Mouse (Mus musculus): ENCODE results near the gene Itpkb. TPM values are rescaled to one million over a fixed set of nuclear protein-coding genes. Genes with fewer than 3 reads are reported as not detected.

The Itpkb gene
- total RNA-seq, 2 experiments from 2014 or later: 15.9 to 17.7 TPM

- no peak for DNase-seq (ENCODE audit: low spot score in 2 of 2)
These were observed 61.3 kb downstream of the Itpkb start for GRCm38 (mm10) chr1:180391575-180391945.

GRCm38 (mm10) chr1:180392137-180392798, 62.0 kb downstream of the Itpkb start:
- no peak for DNase-seq (ENCODE audit: low spot score in 2 of 2)

- no peak for DNase-seq (ENCODE audit: low spot score in 2 of 2)
These were observed 62.9 kb downstream of the Itpkb start for GRCm38 (mm10) chr1:180393017-180393797.

GRCm38 (mm10) chr1:180393873-180394272, 63.6 kb downstream of the Itpkb start:
- no peak for DNase-seq (ENCODE audit: low spot score in 2 of 2)

GRCm38 (mm10) chr1:180397734-180398133, 67.4 kb downstream of the Itpkb start:
- no peak for DNase-seq (ENCODE audit: low spot score in 2 of 2)

- no peak for DNase-seq (ENCODE audit: low spot score in 2 of 2)
These were observed 68.2 kb downstream of the Itpkb start for GRCm38 (mm10) chr1:180398446-180398845.

- DNase-seq (ENCODE audit: low spot score in 2 of 2): no peak
These were observed 70.6 kb downstream of the Itpkb start for GRCm38 (mm10) chr1:180400691-180401455.

GRCm38 (mm10) chr1:180401725-180402124, 71.4 kb downstream of the Itpkb start:
- no peak for DNase-seq (ENCODE audit: low spot score in 2 of 2)

GRCm38 (mm10) chr1:180402481-180403081, 72.3 kb downstream of the Itpkb start:
- no peak for DNase-seq (ENCODE audit: low spot score in 2 of 2)

- DNase-seq (ENCODE audit: low spot score in 2 of 2): no peak
These were observed 73.0 kb downstream of the Itpkb start for GRCm38 (mm10) chr1:180403357-180403693.

- no peak for DNase-seq (ENCODE audit: low spot score in 2 of 2)
These were observed 73.7 kb downstream of the Itpkb start for GRCm38 (mm10) chr1:180403694-180404606.

- no peak for DNase-seq (ENCODE audit: low spot score in 2 of 2)
These were observed 74.4 kb downstream of the Itpkb start for GRCm38 (mm10) chr1:180404706-180405105.

- DNase-seq (ENCODE audit: low spot score in 2 of 2): no peak
These were observed 75.5 kb downstream of the Itpkb start for GRCm38 (mm10) chr1:180405576-180406335.

GRCm38 (mm10) chr1:180406336-180407035, 76.2 kb downstream of the Itpkb start:
- DNase-seq (ENCODE audit: low spot score in 2 of 2): no peak

GRCm38 (mm10) chr1:180407171-180407671, 76.9 kb downstream of the Itpkb start:
- peak; percentile 61 to 70 for DNase-seq (ENCODE audit: low spot score in 2 of 2)

- peak in 1 of 2 experiments; percentile 43 for DNase-seq (ENCODE audit: low spot score in 2 of 2)
These were observed 77.7 kb downstream of the Itpkb start for GRCm38 (mm10) chr1:180407727-180408719.

GRCm38 (mm10) chr1:180408832-180409231, 78.5 kb downstream of the Itpkb start:
- no peak for DNase-seq (ENCODE audit: low spot score in 2 of 2)

GRCm38 (mm10) chr1:180409771-180410170, 79.5 kb downstream of the Itpkb start:
- DNase-seq (ENCODE audit: low spot score in 2 of 2): no peak
